Mouse (Mus musculus): ENCODE results near the gene Tbl3. TPM values are rescaled to one million over a fixed set of nuclear protein-coding genes. Genes with fewer than 3 reads are reported as not detected.

Gene Tbl3
- polyA plus RNA-seq, 1 experiment from 2014 or later: 50.1 TPM

DNA sequence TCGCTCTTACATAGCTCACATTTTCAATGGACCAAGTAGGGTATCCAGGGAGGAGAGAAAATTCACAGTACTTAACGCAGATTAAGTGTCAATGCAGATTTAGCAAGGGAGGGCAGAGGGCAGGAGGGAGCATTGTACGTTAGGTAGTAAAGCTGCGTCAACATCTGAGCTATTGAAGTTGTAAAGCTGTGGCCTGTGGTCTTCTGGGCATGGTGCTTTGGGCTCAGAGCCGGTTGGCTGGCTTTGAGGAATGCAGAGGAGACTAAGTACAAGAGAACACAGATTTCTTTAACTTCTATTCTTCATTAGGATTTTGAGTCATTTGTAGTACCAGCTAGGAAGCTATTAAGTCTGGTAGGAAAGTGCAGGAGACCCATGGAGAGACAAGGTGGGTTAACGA lies 8.1 kb upstream of the Tbl3 start:
- WGBS: 78% methylated on average over 6 of the region's 6 CpGs
- H3K27ac ChIP-seq (replicated peaks; ENCODE audit: low read depth, low read length): no peak overlapping the region
- ATAC-seq (ENCODE audit: low read depth) (no peak), DNase-seq (ENCODE audit: low spot score) (no peak)
- H3K9me3 ChIP-seq (ENCODE audit: control insufficient read depth, low read length): no peaks in the 10 kb centered on the region
- peaks cover 21% of the 10 kb centered on the region; the same call in 1 of the 2 replicates for H3K36me3 ChIP-seq (ENCODE audit: control insufficient read depth, insufficient read depth, low read length)
- H3K4me3 ChIP-seq (ENCODE audit: low read depth, low read length): no peak overlapping the region
- no peaks in the 10 kb centered on the region; the same call in 1 of the 2 replicates for H3K4me1 ChIP-seq (ENCODE audit: control insufficient read depth, insufficient read depth, low read length)
- H3K9ac ChIP-seq (ENCODE audit: low read depth, low read length): no peak overlapping the region
- H3K4me2 ChIP-seq (ENCODE audit: low read depth, low read length): no peak overlapping the region
- no peaks in the 10 kb centered on the region for H3K27me3 ChIP-seq (replicated peaks; ENCODE audit: control insufficient read depth, insufficient read depth, low read length)

GRCm38 (mm10) chr17:24708646-24709045 lies 1.2 kb upstream of the Tbl3 start:
- 32% methylated on average over 2 of the region's 2 CpGs for WGBS

DNA sequence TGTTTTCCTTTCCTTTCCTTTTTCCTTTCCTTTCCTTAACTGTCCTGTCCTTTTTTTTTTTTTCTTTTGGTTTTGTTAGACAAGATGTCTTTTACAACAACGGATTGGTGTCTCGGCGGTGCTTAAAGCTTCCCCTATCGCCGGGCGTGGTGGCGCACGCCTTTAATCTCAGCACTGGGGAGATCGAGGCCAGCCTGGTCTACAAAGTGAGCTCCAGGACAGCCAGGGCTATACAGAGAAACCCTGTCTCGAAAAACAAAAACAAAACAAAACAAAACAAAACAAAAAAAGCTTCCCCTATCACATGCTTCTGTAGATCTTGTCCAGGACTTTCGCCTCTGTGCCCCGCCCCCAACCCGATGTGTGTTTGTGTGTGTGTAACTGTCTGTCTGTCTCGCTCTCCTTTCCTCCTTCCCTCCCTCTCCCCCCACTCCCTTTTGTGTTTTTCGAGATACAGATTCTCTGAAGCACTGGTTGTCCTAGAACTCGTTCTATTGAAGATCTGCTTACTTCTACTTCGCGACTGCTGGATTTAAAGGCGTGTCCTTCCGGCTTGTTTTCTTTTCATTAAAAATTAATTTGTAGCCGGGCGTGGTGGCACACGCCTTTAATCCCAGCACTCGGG lies 453 bp upstream of the Tbl3 start:
- Histone ChIP-seq H3K9ac (ENCODE audit: low read depth, low read length) (peak overlapping the region; percentile 73), H3K4me2 (ENCODE audit: low read depth, low read length) (peak overlapping the region; percentile 71), H3K36me3 (ENCODE audit: control insufficient read depth, insufficient read depth, low read length) (peaks cover 18% of the 10 kb centered on the region), H3K9me3 (ENCODE audit: control insufficient read depth, low read length) (no peaks in the 10 kb centered on the region), H3K27ac (replicated peaks; ENCODE audit: low read depth, low read length) (peak overlapping the region; percentile 78), H3K4me1 (ENCODE audit: control insufficient read depth, insufficient read depth, low read length) (no peaks in the 10 kb centered on the region; the same call in 1 of the 2 replicates), H3K4me3 (ENCODE audit: low read depth, low read length) (peak overlapping the region; percentile 70), H3K27me3 (replicated peaks; ENCODE audit: control insufficient read depth, insufficient read depth, low read length) (no peaks in the 10 kb centered on the region)
- DNase-seq (ENCODE audit: low spot score) (peak; percentile 25), ATAC-seq (ENCODE audit: low read depth) (0 out of 2 replicates have a peak, but pooled peaks have one; percentile 39)
- WGBS: 4% methylated on average over 24 of the region's 24 CpGs

More at GRCm38 (mm10) chr17:24708646-24709045, 1.2 kb upstream of the Tbl3 start:
- Histone ChIP-seq H3K4me2 (ENCODE audit: low read depth, low read length) (0 out of 2 replicates have a peak overlapping the region, but pooled peaks have one; percentile 71), H3K27ac (replicated peaks; ENCODE audit: low read depth, low read length) (no peak overlapping the region), H3K9me3 (ENCODE audit: control insufficient read depth, low read length) (no peaks in the 10 kb centered on the region), H3K4me3 (ENCODE audit: low read depth, low read length) (no peak overlapping the region), H3K36me3 (ENCODE audit: control insufficient read depth, insufficient read depth, low read length) (peaks cover 17% of the 10 kb centered on the region), H3K27me3 (replicated peaks; ENCODE audit: control insufficient read depth, insufficient read depth, low read length) (no peaks in the 10 kb centered on the region), H3K4me1 (ENCODE audit: control insufficient read depth, insufficient read depth, low read length) (no peaks in the 10 kb centered on the region; the same call in 1 of the 2 replicates), H3K9ac (ENCODE audit: low read depth, low read length) (no peak overlapping the region; the same call in 1 of the 2 replicates)
- DNase-seq (ENCODE audit: low spot score): peak; percentile 58
- ATAC-seq (ENCODE audit: low read depth): no peak

- no peak overlapping the region for H3K4me3 ChIP-seq (ENCODE audit: low read depth, low read length)
- H3K4me2 ChIP-seq (ENCODE audit: low read depth, low read length): no peak overlapping the region
- H3K27me3 ChIP-seq (replicated peaks; ENCODE audit: control insufficient read depth, insufficient read depth, low read length): no peaks in the 10 kb centered on the region
- DNase-seq (ENCODE audit: low spot score) (no peak), ATAC-seq (ENCODE audit: low read depth) (no peak)
- H3K9me3 ChIP-seq (ENCODE audit: control insufficient read depth, low read length): no peaks in the 10 kb centered on the region
- H3K27ac ChIP-seq (replicated peaks; ENCODE audit: low read depth, low read length): no peak overlapping the region
- H3K4me1 ChIP-seq (ENCODE audit: control insufficient read depth, insufficient read depth, low read length): no peaks in the 10 kb centered on the region; the same call in 1 of the 2 replicates
- no peak overlapping the region for H3K9ac ChIP-seq (ENCODE audit: low read depth, low read length)
- peaks cover 37% of the 10 kb centered on the region for H3K36me3 ChIP-seq (ENCODE audit: control insufficient read depth, insufficient read depth, low read length)
- 92% methylated on average over 3 of the region's 3 CpGs for WGBS
Observed at GRCm38 (mm10) chr17:24705821-24706220, 1.6 kb downstream of the Tbl3 start.

DNA sequence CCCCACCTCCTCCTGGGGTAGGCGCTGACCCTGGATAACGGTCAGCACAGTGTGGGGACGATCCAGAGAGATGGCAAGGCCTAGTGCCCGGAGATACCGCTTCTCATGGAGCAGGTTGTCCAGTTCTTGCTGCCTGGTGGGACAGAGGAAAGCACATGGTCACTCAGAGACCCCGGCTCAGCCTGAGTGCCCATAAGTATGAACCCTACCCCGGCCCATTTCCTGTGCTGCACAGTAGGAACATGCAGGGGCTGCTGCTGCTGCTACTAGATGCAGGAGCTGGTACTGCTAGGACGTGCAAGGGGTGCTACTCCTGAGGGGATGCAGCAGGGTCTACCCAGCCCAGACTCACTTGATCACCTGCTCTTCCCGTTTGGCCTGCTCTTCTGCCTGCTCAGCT lies 6.2 kb downstream of the Tbl3 start:
- no peak overlapping the region for H3K4me3 ChIP-seq (ENCODE audit: low read depth, low read length)
- ATAC-seq (ENCODE audit: low read depth) (no peak), DNase-seq (ENCODE audit: low spot score) (no peak)
- 94% methylated on average over 9 of the region's 9 CpGs for WGBS
- no peak overlapping the region for H3K27ac ChIP-seq (replicated peaks; ENCODE audit: low read depth, low read length)
- no peaks in the 10 kb centered on the region for H3K27me3 ChIP-seq (replicated peaks; ENCODE audit: control insufficient read depth, insufficient read depth, low read length)
- H3K4me1 ChIP-seq (ENCODE audit: control insufficient read depth, insufficient read depth, low read length): peaks cover 11% of the 10 kb centered on the region
- H3K9ac ChIP-seq (ENCODE audit: low read depth, low read length): no peak overlapping the region; the same call in 1 of the 2 replicates
- H3K4me2 ChIP-seq (ENCODE audit: low read depth, low read length): no peak overlapping the region
- H3K36me3 ChIP-seq (ENCODE audit: control insufficient read depth, insufficient read depth, low read length): peaks cover 53% of the 10 kb centered on the region
- no peaks in the 10 kb centered on the region for H3K9me3 ChIP-seq (ENCODE audit: control insufficient read depth, low read length)

- H3K4me1 ChIP-seq (ENCODE audit: control insufficient read depth, insufficient read depth, low read length): peaks cover 16% of the 10 kb centered on the region
- no peaks in the 10 kb centered on the region for H3K9me3 ChIP-seq (ENCODE audit: control insufficient read depth, low read length)
- H3K27me3 ChIP-seq (replicated peaks; ENCODE audit: control insufficient read depth, insufficient read depth, low read length): no peaks in the 10 kb centered on the region
- no peak for DNase-seq (ENCODE audit: low spot score)
- H3K4me2 ChIP-seq (ENCODE audit: low read depth, low read length): no peak overlapping the region
- peaks cover 44% of the 10 kb centered on the region for H3K36me3 ChIP-seq (ENCODE audit: control insufficient read depth, insufficient read depth, low read length)
- no peak overlapping the region for H3K9ac ChIP-seq (ENCODE audit: low read depth, low read length)
- no peak for ATAC-seq (ENCODE audit: low read depth)
- no peak overlapping the region for H3K27ac ChIP-seq (replicated peaks; ENCODE audit: low read depth, low read length)
- WGBS: 75% methylated on average over 2 of the region's 2 CpGs
- H3K4me3 ChIP-seq (ENCODE audit: low read depth, low read length): no peak overlapping the region
Observed at GRCm38 (mm10) chr17:24699473-24699872, 8.0 kb downstream of the Tbl3 start.

- Histone ChIP-seq H3K27me3 (replicated peaks; ENCODE audit: control insufficient read depth, insufficient read depth, low read length) (no peaks in the 10 kb centered on the region), H3K9ac (ENCODE audit: low read depth, low read length) (0 out of 2 replicates have a peak overlapping the region, but pooled peaks have one; percentile 40), H3K4me1 (ENCODE audit: control insufficient read depth, insufficient read depth, low read length) (peaks cover 16% of the 10 kb centered on the region), H3K9me3 (ENCODE audit: control insufficient read depth, low read length) (no peaks in the 10 kb centered on the region), H3K36me3 (ENCODE audit: control insufficient read depth, insufficient read depth, low read length) (peaks cover 41% of the 10 kb centered on the region), H3K4me3 (ENCODE audit: low read depth, low read length) (no peak overlapping the region), H3K27ac (replicated peaks; ENCODE audit: low read depth, low read length) (0 out of 2 replicates have a peak overlapping the region, but pooled peaks have one; percentile 6), H3K4me2 (ENCODE audit: low read depth, low read length) (peak overlapping the region; percentile 26; the same call in 1 of the 2 replicates)
- DNase-seq (ENCODE audit: low spot score): no peak
- WGBS: 72% methylated on average over 9 of the region's 9 CpGs
- ATAC-seq (ENCODE audit: low read depth): no peak
Observed at GRCm38 (mm10) chr17:24698715-24699114, 8.7 kb downstream of the Tbl3 start.

DNA sequence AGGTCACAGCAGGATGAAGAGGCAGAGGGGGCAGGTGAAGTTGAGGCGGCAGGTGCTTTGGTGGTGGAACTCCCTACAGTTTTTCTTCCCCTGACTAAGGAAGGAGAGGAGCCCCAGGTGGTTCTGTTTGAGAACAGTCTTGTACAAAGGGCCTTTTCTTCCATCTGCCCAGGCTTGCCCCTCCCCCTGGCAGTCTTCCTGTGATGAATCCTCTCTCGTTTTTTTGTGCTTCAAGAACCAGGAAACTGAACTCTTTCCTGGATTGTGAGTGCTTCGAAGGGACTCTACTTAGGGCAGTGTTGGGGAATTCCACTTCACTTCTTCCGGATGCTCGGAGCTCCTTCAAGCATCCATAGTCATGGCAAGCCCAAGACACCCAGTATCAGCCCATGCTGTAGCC lies 9.5 kb downstream of the Tbl3 start:
- Histone ChIP-seq H3K4me2 (ENCODE audit: low read depth, low read length) (peak overlapping the region; percentile 26; the same call in 1 of the 2 replicates), H3K36me3 (ENCODE audit: control insufficient read depth, insufficient read depth, low read length) (peaks cover 44% of the 10 kb centered on the region), H3K9ac (ENCODE audit: low read depth, low read length) (no peak overlapping the region), H3K4me1 (ENCODE audit: control insufficient read depth, insufficient read depth, low read length) (peaks cover 16% of the 10 kb centered on the region), H3K27ac (replicated peaks; ENCODE audit: low read depth, low read length) (0 out of 2 replicates have a peak overlapping the region, but pooled peaks have one; percentile 6), H3K4me3 (ENCODE audit: low read depth, low read length) (no peak overlapping the region), H3K9me3 (ENCODE audit: control insufficient read depth, low read length) (no peaks in the 10 kb centered on the region), H3K27me3 (replicated peaks; ENCODE audit: control insufficient read depth, insufficient read depth, low read length) (no peaks in the 10 kb centered on the region)
- ATAC-seq (ENCODE audit: low read depth) (no peak), DNase-seq (ENCODE audit: low spot score) (peak; percentile 57)
- WGBS: 13% methylated on average over 4 of the region's 5 CpGs

Data from embryonic facial prominence, embryonic 14.5 days (tissue).